Mouse (Mus musculus) liver, adult 2 months (tissue): ENCODE data around the gene Sned1.

Source experiments
- CTCF ChIP-seq: fragments of 200-500 bp; IDR thresholded peaks from 2 replicates; pipeline ENCODE4 v1.5.1; 2011; ENCODE audit warnings: low read depth, low read length, control low read depth
- POLR2A ChIP-seq: fragments of 200-500 bp; IDR thresholded peaks from 2 replicates; pipeline ENCODE4 v1.6.1; 2011; ENCODE audit warnings: low read length, control low read depth; ENCODE audit not compliant: insufficient read depth; ENCODE audit errors: extremely low read depth

DNA sequence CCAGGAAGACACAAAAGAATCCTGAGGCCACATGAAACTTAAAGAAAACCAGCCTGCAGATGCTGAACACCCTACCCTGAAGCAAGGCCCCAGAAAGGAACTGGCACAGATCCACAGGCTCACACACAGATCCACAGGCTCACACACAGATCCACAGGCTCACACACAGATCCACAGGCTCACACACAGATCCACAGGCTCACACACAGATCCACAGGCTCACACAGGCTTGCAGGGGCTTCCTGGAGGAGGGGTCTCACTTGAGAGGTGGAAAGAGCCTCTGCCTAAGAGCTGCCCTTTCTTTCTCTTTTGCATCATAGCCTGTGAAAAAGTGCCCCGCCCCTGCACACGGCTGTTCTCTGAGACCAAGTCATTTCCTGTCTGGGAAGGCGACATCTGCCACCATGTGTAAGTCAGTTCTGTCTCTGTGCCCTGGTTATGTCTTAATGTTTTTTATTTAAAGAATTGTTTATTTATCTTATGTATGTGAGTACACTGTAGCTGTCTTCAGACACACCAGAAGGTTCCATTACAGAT lies 54.1 kb downstream of the Sned1 start:
- TF ChIP-seq CTCF, result no peak
- no peak for TF ChIP-seq POLR2A
